Mouse (Mus musculus) CH12.LX (cell line): ENCODE results near the gene Ctsw.

Experiments used
- BHLHE40 ChIP-seq: IDR thresholded peaks from 2 replicates; pipeline ENCODE4 v1.6.1; 2011; ENCODE audit warnings: mild to moderate bottlenecking, low read depth, low read length, improper control_type of control experiment
- CHD1 ChIP-seq: IDR thresholded peaks from 2 replicates; pipeline ENCODE4 v1.6.1; 2012; ENCODE audit warnings: low read depth, low read length, improper control_type of control experiment, inconsistent platforms
- CTCF ChIP-seq, 2 experiments: IDR thresholded peaks in 1 of 2; conservative IDR thresholded peaks in 1 of 2; 2 replicates each; pipeline ENCODE4 v1.5.1; 2011 to 2012; ENCODE audit warnings: low read depth in 2 of 2, low read length in 2 of 2, improper control_type of control experiment in 1 of 2, inconsistent platforms in 1 of 2, mild to moderate bottlenecking in 1 of 2, moderate library complexity in 1 of 2
- ELF1 ChIP-seq: IDR thresholded peaks from 2 replicates; pipeline ENCODE4 v1.6.1; 2014; ENCODE audit warnings: low read depth, mild to moderate bottlenecking, inconsistent platforms, low read length, improper control_type of control experiment
- EP300 ChIP-seq: IDR thresholded peaks from 2 replicates; pipeline ENCODE4 v1.6.1; 2011; ENCODE audit warnings: low read length, improper control_type of control experiment
- ETS1 ChIP-seq: conservative IDR thresholded peaks from 2 replicates; pipeline ENCODE4 v1.6.1; 2012; ENCODE audit warnings: low read depth, mild to moderate bottlenecking, inconsistent platforms, low read length, improper control_type of control experiment, moderate library complexity
- HCFC1 ChIP-seq: IDR thresholded peaks from 2 replicates; pipeline ENCODE4 v1.6.1; 2012; ENCODE audit warnings: low read depth, mild to moderate bottlenecking, inconsistent platforms, low read length, improper control_type of control experiment
- MAFK ChIP-seq: IDR thresholded peaks from 2 replicates; pipeline ENCODE4 v1.6.1; 2011; ENCODE audit warnings: low read length, improper control_type of control experiment; ENCODE audit not compliant: insufficient replicate concordance
- NELFE ChIP-seq: IDR thresholded peaks from 2 replicates; pipeline ENCODE4 v1.6.1; 2011; ENCODE audit warnings: low read depth, low read length, improper control_type of control experiment
- POLR2A ChIP-seq: IDR thresholded peaks from 2 replicates; pipeline ENCODE4 v1.6.1; 2011; ENCODE audit warnings: low read depth, mild to moderate bottlenecking, improper control_type of control experiment, low read length
- RAD21 ChIP-seq: IDR thresholded peaks from 2 replicates; pipeline ENCODE4 v1.6.1; 2011; ENCODE audit warnings: low read depth, mild to moderate bottlenecking, low read length, improper control_type of control experiment, moderate library complexity
- TBP ChIP-seq: conservative IDR thresholded peaks from 2 replicates; pipeline ENCODE4 v1.6.1; 2011; ENCODE audit warnings: low read depth, low read length, improper control_type of control experiment
- USF2 ChIP-seq: conservative IDR thresholded peaks from 2 replicates; pipeline ENCODE4 v1.6.1; 2011; ENCODE audit warnings: low read depth, low read length, improper control_type of control experiment
- ZNF384 ChIP-seq: IDR thresholded peaks from 2 replicates; pipeline ENCODE4 v1.6.1; 2012; ENCODE audit warnings: low read depth, low read length, improper control_type of control experiment, inconsistent platforms

DNA sequence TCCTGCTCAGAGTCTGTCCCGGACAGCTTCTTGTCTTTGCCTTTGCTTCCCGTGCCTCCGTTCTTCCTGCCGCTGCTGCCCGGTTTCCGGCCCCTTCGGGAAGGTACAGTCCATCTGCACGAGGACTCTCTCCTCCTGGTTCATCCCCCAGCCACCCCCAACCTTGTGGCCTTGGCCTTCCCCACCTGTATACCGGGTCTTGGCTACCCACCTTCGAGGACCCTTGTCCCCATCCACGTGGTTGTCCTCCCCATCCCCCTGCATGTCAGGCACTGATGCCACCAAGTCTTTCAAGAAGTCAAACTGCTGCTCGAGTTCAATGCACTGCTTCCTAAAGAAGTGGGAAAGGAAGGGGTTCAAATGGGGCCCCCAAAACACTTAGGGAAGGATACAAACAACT lies 44.7 kb downstream of the Ctsw start:
- TF ChIP-seq BHLHE40 (no peak), ELF1 (no peak), TBP (no peak), HCFC1 (no peak), CTCF (conservative IDR thresholded peaks at IDR 0.05 in 1 of 2, IDR thresholded peaks at IDR 0.05 in 1 of 2; ENCODE audit: low read depth in 2 of 2, low read length in 2 of 2) (no peak), MAFK (no peak), NELFE (no peak), ZNF384 (no peak), RAD21 (no peak), CHD1 (no peak), USF2 (no peak), ETS1 (no peak), POLR2A (no peak), EP300 (no peak)
